Mouse (Mus musculus) heart, embryonic 14.5 days (tissue): ENCODE results near the gene Bcas3. TPM values are rescaled to one million over a fixed set of nuclear protein-coding genes. Genes with fewer than 3 reads are reported as not detected.

ENCODE experiments used
- ATAC-seq: fragments of 200-750 bp; cut with Nextera tagmentation; 2 replicates; pipeline ENCODE4 v1.8.0; 2017; ENCODE audit warnings: low read depth, moderate TSS enrichment; ENCODE audit not compliant: insufficient number of reproducible peaks, insufficient read depth, low FRiP score
- H3K27ac ChIP-seq, 2 experiments: fragments of 200-500 bp in 1 of 2; fragments of 300-500 bp in 1 of 2; sonication (generic) in 1 of 2; replicated peaks in 1 of 2; 2 replicates each; pipeline ENCODE4 v1.5.1; 2012 to 2014; ENCODE audit warnings: low read depth in 2 of 2, low read length in 2 of 2, control low read depth in 1 of 2, mild to moderate bottlenecking in 1 of 2, mixed read lengths in 1 of 2; ENCODE audit not compliant: control insufficient read depth in 1 of 2, insufficient read depth in 1 of 2
- H3K27me3 ChIP-seq: fragments of 300-500 bp; sonication (generic); 2 replicates; pipeline ENCODE4 v1.6.1; 2014; ENCODE audit warnings: mild to moderate bottlenecking, low read length, control low read depth; ENCODE audit not compliant: control insufficient read depth, insufficient read depth
- H3K36me3 ChIP-seq: fragments of 300-500 bp; sonication (generic); 2 replicates; pipeline ENCODE4 v1.6.1; 2014; ENCODE audit warnings: mild to moderate bottlenecking, control low read depth, low read length, mixed read lengths; ENCODE audit not compliant: control insufficient read depth, insufficient read depth
- H3K4me1 ChIP-seq, 2 experiments: fragments of 200-500 bp in 1 of 2; fragments of 300-500 bp in 1 of 2; sonication (generic) in 1 of 2; 2 replicates each; pipeline ENCODE4 v1.6.1; 2012 to 2014; ENCODE audit warnings: low read length in 2 of 2, control low read depth in 1 of 2, mixed read lengths in 1 of 2; ENCODE audit not compliant: control insufficient read depth in 2 of 2, insufficient read depth in 2 of 2
- H3K4me2 ChIP-seq: fragments of 300-500 bp; sonication (generic); 2 replicates; pipeline ENCODE4 v1.6.1; 2014; ENCODE audit warnings: mild to moderate bottlenecking, low read length
- H3K4me3 ChIP-seq, 2 experiments: fragments of 200-500 bp in 1 of 2; fragments of 300-500 bp in 1 of 2; sonication (generic) in 1 of 2; 2 replicates each; pipeline ENCODE4 v1.5.1; 2012 to 2014; ENCODE audit warnings: low read length in 2 of 2, mild to moderate bottlenecking in 2 of 2, control low read depth in 1 of 2, low read depth in 1 of 2, moderate library complexity in 1 of 2; ENCODE audit not compliant: control insufficient read depth in 1 of 2, insufficient read depth in 1 of 2
- H3K9ac ChIP-seq: fragments of 300-500 bp; sonication (generic); 2 replicates; pipeline ENCODE4 v1.6.1; 2014; ENCODE audit warnings: mild to moderate bottlenecking, low read length
- H3K9me3 ChIP-seq: fragments of 300-500 bp; sonication (generic); 2 replicates; pipeline ENCODE4 v1.6.1; 2016; ENCODE audit warnings: low read length, control low read depth; ENCODE audit not compliant: control insufficient read depth
- WGBS: fragments of 180-500 bp; shearing (Covaris S2); extraction: QIAGEN DNeasy Blood & Tissue Kit; methylation state at CpG from one replicate; pipeline ENCODE4 v1.1.7; 2014; 5-methylcytosine and 5-hydroxymethylcytosine counted together
- polyA plus RNA-seq: library from polyadenylated mRNA; unstranded; fragments of >200 nt; fragmentation: Nextera tagmentation; extraction: Ambion mirVana; gene quantifications from 2 replicates; pipeline ENCODE4 v1.2.1, GENCODE M21; 2014

The Bcas3 gene
- polyA plus RNA-seq, 1 experiment from 2014 or later, result 22.5 TPM

DNA sequence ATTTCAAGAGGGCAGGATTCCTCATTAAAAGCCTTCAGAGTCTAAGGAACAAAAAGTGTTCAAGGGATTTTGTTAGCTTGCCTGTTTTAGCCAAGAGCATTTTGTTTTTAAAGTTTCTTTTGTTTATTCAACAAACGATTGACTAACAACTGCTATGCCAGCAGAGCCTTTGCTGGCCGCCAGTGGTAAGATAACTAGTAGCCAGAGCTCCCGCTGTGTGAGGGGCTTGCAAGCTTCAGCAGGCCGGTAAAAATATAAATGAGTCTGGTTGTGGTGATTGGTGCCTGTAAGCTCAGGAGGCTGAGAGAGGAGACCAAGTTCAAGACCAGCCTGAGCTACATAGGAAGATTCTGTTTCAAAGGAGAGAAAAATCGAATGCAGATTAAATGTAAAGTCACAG, 385.6 kb downstream of the Bcas3 start:
- Histone ChIP-seq H3K36me3 (no peaks in the 10 kb centered on the region), H3K4me2 (no peak overlapping the region), H3K4me1 (peaks cover 18% of the 10 kb centered on the region in 2 experiments), H3K27ac (0 out of 4 replicates have a peak overlapping the region, but pooled peaks of 1 of the 2 experiments have one; percentile 59), H3K27me3 (no peaks in the 10 kb centered on the region; the same call in 1 of the 2 replicates), H3K9me3 (no peaks in the 10 kb centered on the region), H3K4me3 (no peak overlapping the region), H3K9ac (no peak overlapping the region)
- WGBS, result 60% methylated on average over 5 of the region's 5 CpGs
- no peak for ATAC-seq

DNA sequence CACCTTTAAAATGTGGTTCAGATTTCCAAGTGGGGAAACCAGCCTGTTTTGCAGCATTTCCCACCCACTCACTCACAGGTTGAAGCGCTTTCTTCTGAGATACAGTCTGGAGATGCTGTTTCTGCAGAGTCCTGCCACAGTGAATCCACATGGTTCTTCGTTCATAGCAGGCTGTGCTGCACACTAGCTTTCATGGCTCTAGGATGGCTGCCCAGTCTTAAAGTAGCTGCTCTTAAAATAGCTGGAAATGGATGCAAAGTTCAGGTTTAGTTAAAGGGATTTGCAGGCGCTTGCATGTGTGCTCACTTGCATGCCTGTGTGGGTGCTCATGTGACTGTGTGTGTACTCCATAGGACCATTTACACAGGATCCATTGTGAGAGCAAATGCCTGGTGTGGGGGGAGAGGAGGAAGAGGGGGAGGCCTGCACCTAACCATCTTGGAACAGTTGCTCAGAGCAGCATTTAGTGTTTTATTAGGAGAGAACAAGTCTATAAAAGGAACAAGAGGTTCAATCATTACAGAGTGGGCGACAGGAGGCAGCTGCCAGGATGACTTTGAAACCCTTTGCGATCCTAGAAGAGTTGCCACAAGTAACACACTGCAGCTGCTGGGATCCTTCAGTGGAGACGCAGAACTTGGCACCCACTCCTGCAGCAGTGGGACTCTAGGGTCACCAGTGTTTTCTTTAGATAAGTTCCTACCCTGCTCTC, 386.5 kb downstream of the Bcas3 start:
- H3K27me3 ChIP-seq, result no peaks in the 10 kb centered on the region; the same call in 1 of the 2 replicates
- H3K9ac ChIP-seq, result 0 out of 2 replicates have a peak overlapping the region, but pooled peaks have one; percentile 5
- peaks cover 16 to 18% of the 10 kb centered on the region in 2 experiments for H3K4me1 ChIP-seq
- H3K4me2 ChIP-seq, result no peak overlapping the region; the same call in 1 of the 2 replicates
- WGBS, result 36% methylated on average over 6 of the region's 6 CpGs
- no peak overlapping the region for H3K4me3 ChIP-seq
- no peaks in the 10 kb centered on the region for H3K36me3 ChIP-seq
- H3K27ac ChIP-seq, result peak overlapping the region; percentile 30 to 59
- no peaks in the 10 kb centered on the region for H3K9me3 ChIP-seq
- ATAC-seq, result no peak

DNA sequence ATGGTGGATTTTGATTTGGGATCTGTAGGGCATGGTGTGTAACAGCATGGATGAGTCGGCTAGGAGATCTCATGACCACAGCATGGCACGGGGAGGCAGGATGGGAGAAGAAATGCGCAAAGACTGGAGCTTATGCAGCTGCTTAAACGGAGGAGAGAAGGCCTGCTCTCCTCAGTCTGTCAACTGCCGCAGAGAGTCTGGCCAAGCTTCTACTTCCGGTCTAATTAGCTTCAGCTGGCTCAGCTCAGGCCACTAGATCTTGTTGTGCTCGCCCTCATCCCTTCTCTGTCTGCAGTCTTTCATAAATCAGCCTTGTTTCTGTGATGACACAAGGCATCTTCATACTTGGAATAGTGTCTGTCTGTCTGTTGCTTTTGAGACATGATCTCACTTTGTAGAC, 393.4 kb downstream of the Bcas3 start:
- Histone ChIP-seq H3K36me3 (no peaks in the 10 kb centered on the region), H3K9me3 (no peaks in the 10 kb centered on the region), H3K4me2 (no peak overlapping the region), H3K4me1 (peaks cover 0 to 6% of the 10 kb centered on the region in 2 experiments; a peak in 2 of 4 replicates), H3K4me3 (no peak overlapping the region), H3K9ac (no peak overlapping the region), H3K27me3 (no peaks in the 10 kb centered on the region; the same call in 1 of the 2 replicates), H3K27ac (no peak overlapping the region)
- no peak for ATAC-seq
- WGBS, result 74% methylated on average over 7 of the region's 7 CpGs

DNA sequence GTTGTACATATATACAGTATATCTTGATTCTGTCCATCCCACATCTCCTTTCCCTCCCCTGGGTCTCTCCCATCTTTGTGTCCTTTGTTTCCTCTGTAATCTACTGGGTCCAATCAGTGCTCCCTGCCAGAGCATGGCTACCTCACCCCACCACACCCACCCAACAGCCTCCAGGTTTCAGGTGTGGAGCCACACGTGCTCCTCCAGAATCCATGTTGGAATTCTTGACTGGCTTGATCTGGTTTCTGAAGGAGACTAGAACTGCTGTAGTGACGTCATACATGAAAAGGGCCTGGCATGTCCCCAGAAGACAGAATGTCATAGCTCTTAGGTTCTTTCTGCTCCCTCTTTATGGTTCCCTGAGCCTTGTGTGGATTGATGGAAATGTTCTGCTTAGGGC, 395.9 kb downstream of the Bcas3 start:
- Histone ChIP-seq H3K4me2 (no peak overlapping the region), H3K9me3 (no peaks in the 10 kb centered on the region), H3K9ac (no peak overlapping the region), H3K27ac (no peak overlapping the region), H3K4me3 (no peak overlapping the region), H3K36me3 (no peaks in the 10 kb centered on the region), H3K27me3 (no peaks in the 10 kb centered on the region; the same call in 1 of the 2 replicates), H3K4me1 (peaks cover 0 to 6% of the 10 kb centered on the region in 2 experiments; a peak in 2 of 4 replicates)
- ATAC-seq, result no peak
- WGBS, result 88% methylated on average over 2 of the region's 2 CpGs

DNA sequence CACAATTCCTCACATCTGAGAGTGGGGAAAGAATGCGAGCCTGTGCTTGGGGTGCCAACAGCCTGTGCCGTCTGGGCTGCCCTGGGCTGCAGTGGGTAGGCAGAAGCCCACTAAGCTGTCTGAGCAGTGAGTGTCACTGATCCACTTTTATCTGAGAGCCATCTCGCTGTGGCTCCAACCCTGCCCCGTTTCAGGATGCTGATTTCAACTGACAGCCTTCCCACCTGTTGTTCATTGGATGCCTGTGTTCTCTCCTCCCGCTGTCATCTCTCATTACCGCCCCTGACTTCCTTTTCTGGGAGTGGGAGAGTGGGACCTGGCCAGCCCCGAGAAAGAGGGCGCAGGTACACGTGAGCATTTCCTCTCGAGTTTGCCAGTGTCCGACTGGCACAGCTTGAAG, 398.2 kb downstream of the Bcas3 start:
- no peak for ATAC-seq
- Histone ChIP-seq H3K27ac (no peak overlapping the region), H3K36me3 (no peaks in the 10 kb centered on the region), H3K27me3 (no peaks in the 10 kb centered on the region), H3K9me3 (no peaks in the 10 kb centered on the region), H3K4me1 (peaks cover 0 to 4% of the 10 kb centered on the region in 2 experiments; a peak in 2 of 4 replicates), H3K4me2 (no peak overlapping the region), H3K9ac (no peak overlapping the region), H3K4me3 (no peak overlapping the region)
- WGBS, result 42% methylated on average over 11 of the region's 11 CpGs

DNA sequence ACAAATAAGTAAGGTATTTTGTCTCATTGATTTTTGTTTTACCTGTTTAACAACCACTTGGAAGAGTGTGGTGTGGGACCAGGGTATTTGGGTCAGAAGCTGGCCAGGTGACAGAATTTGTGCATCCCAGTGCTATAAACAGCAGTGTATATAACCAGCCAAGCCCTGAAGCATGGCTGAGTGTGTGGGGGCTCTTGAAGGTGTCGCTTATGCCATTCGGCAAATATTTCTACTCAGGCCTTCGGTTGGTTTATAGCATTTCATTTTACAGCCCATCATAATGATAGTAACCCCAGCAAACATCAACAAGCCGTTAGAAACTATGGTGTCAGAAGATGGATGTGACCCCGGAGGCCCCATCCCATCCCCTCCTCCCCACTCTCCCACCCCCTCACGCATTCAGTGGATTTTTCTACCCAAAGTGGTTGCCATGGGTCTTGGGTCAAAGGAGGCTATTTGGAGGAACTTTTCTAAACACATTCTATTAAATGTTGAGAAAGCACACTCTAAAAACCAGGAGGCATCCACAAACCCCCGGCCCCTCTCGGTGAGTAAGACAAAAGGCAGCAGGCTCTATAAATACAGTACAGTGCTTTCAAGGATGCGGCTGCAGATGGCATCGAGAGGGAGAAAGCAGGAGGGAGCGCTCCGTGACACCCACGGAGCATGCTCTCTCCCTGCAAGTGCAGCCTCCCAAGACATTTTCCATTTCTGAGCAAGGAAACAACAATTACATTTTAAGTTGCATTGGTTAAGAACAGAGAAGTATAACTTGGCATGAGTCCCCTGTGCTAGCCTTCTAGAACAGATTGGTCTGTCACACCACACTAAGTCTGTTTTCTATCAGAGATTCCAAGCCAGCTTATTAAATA, 401.9 kb downstream of the Bcas3 start:
- Histone ChIP-seq H3K4me3 (no peak overlapping the region), H3K27me3 (no peaks in the 10 kb centered on the region), H3K9ac (no peak overlapping the region), H3K9me3 (no peaks in the 10 kb centered on the region), H3K4me2 (no peak overlapping the region), H3K36me3 (no peaks in the 10 kb centered on the region), H3K27ac (no peak overlapping the region), H3K4me1 (peaks cover under 1 to 7% of the 10 kb centered on the region in 2 experiments)
- no peak for ATAC-seq
- 65% methylated on average over 13 of the region's 13 CpGs for WGBS

DNA sequence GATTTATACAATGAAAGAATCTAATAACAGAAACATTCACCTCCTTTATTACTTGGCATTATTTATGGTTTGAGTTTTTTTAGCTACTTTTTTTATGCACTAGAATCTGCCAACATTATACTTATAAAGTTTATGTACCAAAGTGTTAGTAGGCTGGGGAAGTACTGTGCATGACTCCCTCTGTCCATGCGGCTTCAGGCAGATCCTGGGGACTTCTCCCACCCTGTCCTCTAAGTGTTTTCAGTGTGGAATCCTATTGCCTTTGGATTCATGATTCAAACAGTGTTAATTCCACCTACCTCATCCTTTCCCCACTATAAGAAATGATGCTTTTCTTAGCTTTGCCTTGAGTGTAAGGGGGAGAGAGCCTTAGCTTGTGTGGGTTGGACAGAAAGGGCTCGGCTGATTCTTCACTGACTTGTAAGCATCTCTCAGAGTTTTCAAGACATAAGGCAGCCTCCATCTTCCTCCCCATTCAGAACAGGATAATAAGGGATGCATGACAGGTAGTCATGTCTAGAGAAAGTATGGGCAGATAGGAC, 402.6 kb downstream of the Bcas3 start:
- no peak overlapping the region for H3K27ac ChIP-seq
- H3K9me3 ChIP-seq, result no peaks in the 10 kb centered on the region
- ATAC-seq, result no peak
- no peaks in the 10 kb centered on the region for H3K27me3 ChIP-seq
- 70% methylated on average over 2 of the region's 2 CpGs for WGBS
- peaks cover 8 to 14% of the 10 kb centered on the region in 2 experiments for H3K4me1 ChIP-seq
- no peaks in the 10 kb centered on the region for H3K36me3 ChIP-seq
- H3K9ac ChIP-seq, result no peak overlapping the region
- no peak overlapping the region for H3K4me2 ChIP-seq
- no peak overlapping the region for H3K4me3 ChIP-seq
